Mouse (Mus musculus) spleen, postnatal 14 days (tissue): ENCODE results near the gene Tnfrsf14.

Source experiments
- DNase-seq, 2 experiments: peaks; one replicate each; pipeline ENCODE4 v3.0.0; 2021 to 2022; ENCODE audit warnings: low spot score in 2 of 2

Tnfrsf14 gene

GRCm38 (mm10) chr4:154948940-154949588, 20.7 kb upstream of the Tnfrsf14 start:
- DNase-seq: no peak

- DNase-seq: no peak
Observed at GRCm38 (mm10) chr4:154948066-154948939, 19.9 kb upstream of the Tnfrsf14 start.

DNA sequence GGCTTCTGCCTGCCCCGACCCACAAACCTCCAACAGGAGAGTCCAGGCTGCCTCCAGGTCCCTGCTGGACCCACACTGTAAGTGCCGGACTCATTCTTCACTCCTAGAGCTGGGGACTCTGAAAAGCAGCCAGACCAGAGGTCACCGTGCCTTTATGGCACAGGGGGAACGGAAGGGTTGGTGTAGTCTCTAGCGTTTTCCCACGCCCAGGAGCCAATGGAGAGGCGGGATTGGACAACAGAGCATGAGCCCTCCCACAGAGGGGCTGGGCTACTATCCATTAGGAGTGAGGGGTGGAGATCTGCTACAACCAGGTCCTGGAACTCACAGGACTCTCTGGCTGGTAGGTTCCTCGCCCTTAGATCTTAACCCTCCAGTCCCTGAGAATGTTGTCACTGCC, 18.0 kb upstream of the Tnfrsf14 start:
- no peak for DNase-seq

DNA sequence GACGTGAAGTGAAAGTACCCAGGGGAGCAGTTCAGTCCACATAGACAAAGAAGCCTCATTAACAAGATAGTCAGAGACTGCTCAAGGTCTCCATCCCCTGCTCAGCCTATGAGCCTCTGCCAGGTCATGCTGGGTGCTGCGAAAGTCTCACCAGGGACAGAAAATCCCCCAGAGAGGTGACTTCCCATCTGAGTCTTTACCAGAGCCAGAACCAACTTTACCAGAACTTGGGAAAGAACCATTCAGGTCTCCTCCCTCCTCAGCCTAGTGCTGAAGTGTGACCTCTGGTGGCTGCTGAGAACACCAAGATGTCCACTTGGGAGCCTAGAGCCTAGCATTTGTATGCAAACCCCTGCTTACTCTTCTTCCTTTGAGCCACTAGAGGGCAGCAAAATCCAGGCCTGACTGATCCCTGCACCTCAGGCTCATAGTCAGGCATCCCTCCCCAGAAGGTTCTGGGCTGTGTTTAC, 15.8 kb upstream of the Tnfrsf14 start:
- peak; percentile 60 to 73 for DNase-seq

- DNase-seq: no peak
Observed at GRCm38 (mm10) chr4:154943323-154944039, 15.1 kb upstream of the Tnfrsf14 start.

DNA sequence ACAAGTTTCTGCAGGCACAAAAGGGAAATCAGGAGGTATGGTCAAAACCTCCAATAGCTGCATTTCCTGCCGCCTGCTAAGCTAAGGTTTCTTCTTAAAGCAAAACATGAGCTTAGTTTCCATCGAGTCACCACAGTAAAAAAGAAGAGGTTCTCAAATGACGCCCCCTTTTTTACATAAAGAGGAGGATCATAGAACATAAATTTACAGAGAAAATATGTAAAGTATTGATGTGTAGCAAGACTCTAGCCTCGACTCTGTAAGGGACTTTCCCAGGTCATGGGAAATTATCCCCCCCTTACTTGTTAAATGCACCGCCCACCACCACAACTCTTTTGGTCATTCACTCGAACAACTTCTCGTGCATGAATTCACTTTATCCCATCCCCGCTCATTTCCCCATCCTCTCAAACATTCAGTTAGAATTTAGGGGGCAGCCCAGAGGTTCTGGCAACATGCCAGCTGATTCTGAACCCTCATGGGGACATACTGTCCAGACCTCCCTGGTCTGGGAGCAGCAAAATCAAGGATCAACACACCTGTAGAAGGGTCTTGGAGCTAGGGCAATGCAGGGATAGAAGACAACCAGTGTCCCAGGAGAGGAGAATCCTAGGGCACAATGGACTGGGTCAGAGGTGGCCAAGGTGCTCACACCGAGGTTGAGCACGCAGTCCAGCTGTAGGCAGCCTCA, 14.4 kb upstream of the Tnfrsf14 start:
- no peak for DNase-seq

- no peak for DNase-seq
Observed at GRCm38 (mm10) chr4:154941831-154942230, 13.5 kb upstream of the Tnfrsf14 start.

GRCm38 (mm10) chr4:154940156-154940555, 11.8 kb upstream of the Tnfrsf14 start:
- no peak for DNase-seq

DNA sequence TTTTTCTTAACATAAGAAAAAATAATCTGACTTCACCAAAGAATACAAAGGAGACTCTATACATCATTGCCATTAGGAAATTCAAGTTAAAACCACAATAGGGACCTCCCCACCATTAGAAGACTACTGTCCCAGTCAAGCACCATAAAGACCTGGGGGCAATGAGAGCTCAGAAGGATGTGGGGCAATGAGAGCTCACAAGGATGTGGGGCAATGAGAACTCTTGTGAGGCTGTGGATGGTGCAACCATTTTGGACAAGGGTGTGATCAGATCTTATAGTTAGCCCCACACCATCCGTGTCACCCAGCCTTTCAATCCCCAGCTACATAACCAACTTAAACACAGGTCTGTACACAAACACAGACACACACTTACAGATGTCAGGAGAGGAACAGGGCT, 9.4 kb upstream of the Tnfrsf14 start:
- no peak for DNase-seq

GRCm38 (mm10) chr4:154936542-154937255, 8.3 kb upstream of the Tnfrsf14 start:
- no peak for DNase-seq

DNA sequence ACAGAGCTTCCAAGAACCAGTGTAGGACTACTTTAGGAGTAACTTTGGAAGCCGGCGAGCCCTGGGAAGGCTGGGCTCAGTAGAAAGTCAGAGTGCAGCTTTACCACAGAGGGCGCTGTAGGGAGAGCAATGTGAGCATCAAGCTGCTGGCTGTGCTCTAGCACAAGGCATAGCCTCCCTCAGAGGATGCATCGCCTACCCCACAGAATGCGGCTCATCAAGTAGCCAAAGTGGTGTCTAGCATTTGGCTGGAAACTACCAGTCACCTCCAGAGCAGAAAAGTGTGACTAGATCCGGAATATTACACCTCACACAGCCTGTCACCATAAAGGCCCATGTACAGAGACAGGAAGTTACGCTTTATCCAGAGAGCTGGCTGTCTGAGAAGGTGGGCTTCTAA, 7.4 kb upstream of the Tnfrsf14 start:
- DNase-seq: no peak

DNA sequence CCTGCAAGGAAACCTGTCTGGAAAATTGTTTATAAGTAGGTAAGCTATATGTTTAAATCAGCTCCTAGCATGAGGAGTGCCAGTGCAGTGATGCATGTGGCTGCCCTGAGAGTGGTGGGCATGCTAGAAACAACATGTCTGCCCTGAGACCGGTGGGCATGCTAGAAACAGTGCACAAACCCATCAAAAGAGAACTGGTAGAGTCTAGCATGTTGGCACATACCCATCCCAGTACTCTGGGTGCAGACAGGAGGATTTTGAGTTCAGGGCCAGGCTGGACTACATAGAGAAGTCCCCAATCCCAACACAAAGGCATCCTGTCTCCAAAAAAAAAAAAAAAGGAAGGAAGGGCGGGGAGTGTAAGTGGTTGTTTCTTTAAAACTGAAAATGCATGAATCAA, 6.4 kb upstream of the Tnfrsf14 start:
- DNase-seq: no peak

DNA sequence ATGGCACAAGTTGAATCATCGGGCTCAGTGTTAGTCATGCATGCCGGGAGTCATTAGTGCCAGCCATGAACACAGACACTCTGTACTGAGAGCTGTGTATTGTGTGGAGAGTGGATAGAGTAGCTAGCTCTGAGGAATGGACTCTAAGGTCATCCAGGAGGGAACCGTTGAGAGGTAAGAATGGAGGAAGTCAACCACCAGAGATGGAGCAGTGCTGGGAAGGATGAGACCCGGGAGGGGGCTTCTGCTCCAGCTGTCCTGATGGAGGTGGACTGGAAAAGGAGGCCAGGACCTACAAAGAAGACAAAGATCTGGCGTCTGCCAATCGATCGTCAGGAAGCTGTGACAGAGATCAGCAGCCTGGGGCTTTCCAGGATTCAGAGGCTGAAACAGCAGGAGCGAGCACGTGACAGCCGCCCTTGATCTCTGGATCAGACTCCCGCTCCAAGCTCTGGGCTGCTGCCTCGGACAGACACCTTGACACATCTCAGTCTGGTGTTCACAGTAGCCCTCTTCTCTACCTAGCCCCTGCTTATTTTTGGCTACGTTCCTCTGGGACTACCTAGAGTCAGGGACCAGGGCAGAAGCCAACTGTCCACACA, 5.0 kb upstream of the Tnfrsf14 start:
- DNase-seq: no peak

GRCm38 (mm10) chr4:154929088-154929660, 811 bp upstream of the Tnfrsf14 start:
- peak; percentile 49 to 51 for DNase-seq

- DNase-seq: no peak
Observed at GRCm38 (mm10) chr4:154927899-154928337, 445 bp downstream of the Tnfrsf14 start.

DNA sequence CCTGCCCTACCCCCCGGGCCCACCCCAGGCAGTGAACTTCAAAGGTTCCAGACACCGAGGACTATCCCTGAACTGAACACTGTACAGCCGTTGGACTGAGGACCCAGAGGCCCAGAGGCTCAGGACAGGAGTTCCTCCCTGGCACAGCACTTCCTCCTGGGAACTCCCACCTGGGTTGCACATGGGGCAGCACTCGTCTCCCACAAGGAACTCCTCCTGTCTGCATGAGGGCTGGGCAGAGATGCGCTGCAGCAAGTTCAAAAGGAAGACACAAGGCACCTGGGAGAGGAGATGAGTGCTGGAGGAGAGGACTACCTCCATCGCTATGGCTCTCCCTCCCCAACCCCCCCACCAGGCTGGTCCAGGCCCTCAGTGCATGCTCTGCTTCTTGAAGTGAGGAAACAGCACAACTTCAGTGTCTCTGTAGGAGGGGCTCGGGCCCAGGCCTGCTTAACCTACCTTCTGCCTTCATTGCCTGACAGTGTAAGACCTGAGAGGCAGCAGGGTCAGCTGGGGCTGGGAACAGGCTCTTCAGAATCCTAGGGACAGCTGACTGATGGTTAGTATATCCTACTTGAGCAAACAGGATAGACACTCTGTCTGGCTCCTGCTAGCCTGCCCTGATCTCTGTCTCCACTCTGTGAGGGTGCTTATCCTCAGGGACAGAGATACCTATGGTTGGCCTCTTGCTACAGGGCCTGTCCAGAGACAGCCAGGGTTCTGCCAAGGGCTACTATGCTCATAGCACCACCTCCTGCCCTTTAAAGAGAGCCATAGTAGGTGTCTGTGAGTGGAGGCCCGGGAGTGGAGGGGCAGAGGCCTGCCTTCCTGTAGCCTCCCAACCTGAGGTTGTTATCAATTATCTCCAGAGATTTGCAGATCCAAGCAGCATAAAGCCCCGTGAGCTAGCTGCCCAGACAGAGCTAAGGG, 1.1 kb downstream of the Tnfrsf14 start:
- DNase-seq: no peak

- peak in 1 of 2 experiments; percentile 73 for DNase-seq
Observed at GRCm38 (mm10) chr4:154925413-154925812, 3.0 kb downstream of the Tnfrsf14 start.

GRCm38 (mm10) chr4:154922931-154923330, 5.4 kb downstream of the Tnfrsf14 start:
- no peak for DNase-seq

GRCm38 (mm10) chr4:154922291-154922690, 6.1 kb downstream of the Tnfrsf14 start:
- DNase-seq: no peak
